Mouse (Mus musculus) WW6 (cell line): ENCODE data around the gene Gstk1.

Experiments
- DNase-seq: peaks from one replicate; pipeline ENCODE4 v3.0.0-alpha.2; 2013; ENCODE audit warnings: low read depth, low spot score

The Gstk1 gene

DNA sequence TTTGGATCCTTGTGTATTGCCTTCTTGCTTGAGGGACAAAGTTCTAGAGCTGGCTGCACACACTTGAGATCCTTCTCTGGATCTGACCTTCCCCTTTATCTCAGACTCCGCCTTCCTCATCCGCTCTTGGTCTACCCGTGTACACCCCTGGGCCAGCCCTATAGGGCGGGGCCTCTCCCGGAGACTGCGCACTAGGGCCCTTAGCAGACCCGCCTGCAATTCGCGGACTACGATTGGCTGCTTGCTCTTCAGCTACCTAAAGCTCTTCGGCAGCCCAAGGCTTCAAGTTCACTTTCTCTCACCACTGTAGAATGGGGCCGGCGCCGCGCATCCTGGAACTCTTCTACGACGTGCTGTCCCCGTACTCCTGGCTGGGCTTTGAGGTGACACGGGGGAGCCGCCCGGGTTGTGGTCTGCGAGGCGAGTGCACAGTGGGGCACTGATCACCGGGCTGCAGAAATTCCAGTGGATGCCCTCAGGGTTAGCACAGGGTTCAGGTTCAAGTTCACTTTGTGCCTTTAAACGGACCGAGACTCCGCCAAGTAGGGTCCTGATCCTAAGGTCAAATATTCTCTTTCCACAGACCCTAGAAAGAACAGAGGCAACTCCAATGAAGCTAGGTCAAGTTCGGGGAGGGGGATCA lies at the start of gene Gstk1:
TSS of gene Gstk1 (plus strand) at position 225 of the 643 bp plus-strand sequence.
- DNase-seq: peak; percentile 63

DNA sequence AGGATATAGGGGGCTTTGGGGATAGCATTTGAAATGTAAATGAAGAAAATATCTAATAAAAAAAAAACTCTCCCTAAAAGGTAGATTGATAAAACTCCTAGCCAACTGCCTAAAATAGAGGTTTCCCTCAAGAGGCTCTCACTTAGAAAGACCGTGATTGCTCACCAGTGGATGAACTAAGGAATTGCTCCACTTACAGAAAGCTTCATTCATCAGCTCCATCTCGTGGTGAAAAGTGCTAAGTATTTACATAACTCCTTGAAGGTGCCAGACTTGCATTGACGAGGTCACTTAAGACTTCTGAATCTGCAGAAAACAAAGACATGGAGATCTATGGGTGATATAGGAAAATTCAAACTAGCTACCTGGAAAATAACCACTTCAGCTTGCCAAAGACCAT lies 48.0 kb upstream of the Gstk1 start:
- DNase-seq: no peak

- DNase-seq: no peak
Measured at GRCm38 (mm10) chr6:42199498-42199897, 46.2 kb upstream of the Gstk1 start.

DNA sequence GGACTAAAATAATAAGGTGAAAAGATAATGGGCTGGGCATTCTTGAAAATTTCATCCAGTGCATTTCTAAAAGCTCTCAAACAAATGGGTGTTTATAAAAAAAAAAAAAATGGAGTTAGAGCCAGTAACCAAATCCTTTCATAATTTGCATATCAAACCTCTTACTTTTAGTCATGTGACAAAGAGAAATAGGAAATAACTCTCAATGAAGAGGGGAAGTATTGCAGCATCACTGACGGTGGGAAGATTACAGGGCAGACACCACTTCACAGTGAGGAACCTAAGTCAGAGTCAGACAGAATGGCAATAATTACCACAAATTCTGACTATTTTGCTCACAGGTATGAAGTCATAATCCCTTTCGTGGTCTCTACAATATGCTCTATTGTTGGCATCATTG lies 30.7 kb upstream of the Gstk1 start, which contains the start of gene Tas2r144:
TSS of gene Tas2r144 (plus strand) at position 301 of the 400 bp plus-strand sequence.
- DNase-seq: no peak

DNA sequence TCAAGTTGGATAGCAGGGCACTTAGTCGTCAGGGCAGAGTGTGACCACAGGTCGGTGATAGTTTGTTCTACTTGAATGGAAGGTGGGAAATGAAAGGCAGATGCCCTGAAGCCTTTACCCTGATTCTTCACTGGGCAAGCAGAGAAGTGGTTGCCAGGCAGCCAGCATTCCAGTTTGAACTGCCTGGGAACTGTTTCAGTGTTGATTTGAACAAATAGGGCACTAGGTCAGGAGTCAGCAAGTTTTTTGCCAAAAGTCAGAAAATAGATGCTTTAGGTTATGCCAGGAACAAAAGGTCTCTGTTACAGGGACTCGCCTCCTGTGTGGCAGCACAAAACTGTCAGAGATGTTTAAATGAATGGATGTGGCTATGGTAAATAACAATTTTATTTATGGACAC lies 23.4 kb upstream of the Gstk1 start:
- no peak for DNase-seq

DNA sequence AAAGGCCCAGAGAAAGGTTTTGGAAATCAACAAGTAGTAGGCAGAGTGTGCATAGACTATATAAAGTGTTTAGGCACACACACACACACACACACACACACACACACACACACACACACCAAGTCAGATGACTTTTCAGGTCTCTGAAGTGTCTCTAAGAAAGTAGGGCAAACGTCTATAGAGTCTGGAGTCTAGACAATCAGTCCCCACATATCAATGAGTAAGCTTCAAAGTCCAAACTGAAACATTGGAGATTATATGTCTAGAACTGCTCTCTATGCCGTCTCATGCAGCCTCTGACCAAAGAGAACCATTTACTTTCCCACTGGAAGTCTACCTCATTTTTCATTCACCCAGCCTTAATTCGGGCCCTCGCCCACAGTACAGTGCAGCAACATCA lies 20.7 kb upstream of the Gstk1 start:
- no peak for DNase-seq

- peak; percentile 24 for DNase-seq
Measured at GRCm38 (mm10) chr6:42227240-42228101, 18.3 kb upstream of the Gstk1 start.

DNA sequence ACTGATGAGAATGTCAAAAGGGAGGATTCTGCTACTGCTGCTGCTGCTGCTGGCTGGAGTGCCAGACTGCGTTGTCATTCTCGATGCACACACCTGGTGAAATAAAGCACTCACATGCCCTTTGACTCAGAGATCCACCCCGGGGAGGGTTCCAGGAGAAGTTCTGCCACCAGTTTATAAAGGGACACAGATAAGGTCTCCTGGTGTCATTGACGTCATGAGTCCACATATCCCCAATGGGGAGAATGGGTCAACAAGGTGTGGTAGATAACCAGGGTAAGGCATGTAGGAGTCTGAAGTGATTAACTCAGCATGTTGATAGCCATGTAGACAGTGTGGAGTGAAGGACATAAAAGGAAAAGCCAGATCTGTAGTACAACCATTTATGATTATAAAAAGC lies 16.1 kb upstream of the Gstk1 start:
- no peak for DNase-seq

GRCm38 (mm10) chr6:42231191-42231590 lies 14.5 kb upstream of the Gstk1 start:
- no peak for DNase-seq

- no peak for DNase-seq
Measured at GRCm38 (mm10) chr6:42237276-42237805, 8.4 kb upstream of the Gstk1 start.

DNA sequence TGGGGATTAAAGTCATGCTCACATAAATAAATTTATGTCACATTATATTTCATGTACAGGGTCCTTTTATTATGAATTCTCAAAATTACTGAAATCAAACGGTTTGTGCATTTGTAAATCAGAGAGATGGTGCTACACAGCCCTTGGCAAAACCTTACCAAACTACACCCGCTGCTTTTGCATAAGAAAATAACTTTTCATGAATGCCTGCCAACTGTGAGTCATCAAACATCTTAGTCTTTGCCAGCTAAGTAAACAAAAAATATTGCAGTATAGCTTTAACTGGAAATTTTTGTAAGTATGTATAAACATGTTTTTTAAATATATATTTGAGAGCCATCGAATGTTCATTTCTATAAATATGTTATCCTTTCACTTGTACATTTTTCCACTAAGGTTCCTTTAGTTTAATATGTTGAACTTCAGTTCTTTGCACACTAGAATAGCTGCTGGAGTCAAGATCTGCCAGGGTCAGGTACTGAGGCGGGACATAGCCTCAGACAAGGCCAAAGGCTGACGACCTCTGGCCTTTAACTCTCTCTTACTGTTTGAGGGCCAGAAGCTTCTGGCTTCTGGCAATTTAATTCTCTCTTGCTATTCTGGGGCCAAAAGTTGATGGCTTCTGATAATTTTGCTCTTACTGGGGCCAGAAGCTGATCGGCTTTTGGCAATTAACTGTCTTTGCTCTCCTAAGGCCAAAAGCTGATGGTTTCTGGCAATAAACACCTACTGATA lies 4.3 kb upstream of the Gstk1 start:
- no peak for DNase-seq

DNA sequence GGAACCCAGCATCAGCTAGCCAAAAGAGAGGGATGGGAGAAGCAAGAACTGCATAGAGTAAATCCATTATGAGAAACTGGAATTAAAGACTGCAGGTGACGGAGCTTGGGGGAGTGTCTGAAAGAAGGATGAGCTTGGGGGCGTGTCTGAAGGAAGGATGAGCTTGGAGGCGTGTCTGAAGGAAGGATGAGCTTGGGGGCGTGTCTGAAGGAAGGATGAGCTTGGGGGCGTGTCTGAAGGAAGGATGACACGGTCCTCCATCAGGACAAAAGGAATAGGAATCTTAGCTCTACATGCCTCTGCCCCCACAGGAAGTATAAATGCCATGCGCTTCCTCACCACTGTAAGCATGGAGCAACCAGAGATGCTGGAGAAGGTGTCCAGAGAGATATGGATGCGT lies 1.4 kb downstream of the Gstk1 start:
- no peak for DNase-seq

DNA sequence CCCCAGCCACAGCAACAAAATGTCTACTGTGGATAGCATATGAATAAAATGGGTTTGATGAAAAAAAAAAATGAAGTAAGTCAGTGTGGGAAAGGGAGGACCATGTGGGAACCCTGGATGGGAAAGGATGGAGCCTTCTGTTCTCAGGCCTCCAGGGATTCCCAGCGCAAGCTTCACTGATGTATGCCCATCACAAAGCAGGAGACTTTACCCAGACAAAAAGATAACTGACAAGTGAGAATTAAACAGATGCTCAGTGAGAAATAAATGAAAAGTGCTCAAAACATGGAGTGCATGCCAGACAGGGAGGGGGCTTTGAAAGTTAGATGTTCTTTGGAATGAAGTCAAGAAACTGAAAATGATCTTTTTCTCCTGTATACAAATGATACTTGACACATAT lies 2.2 kb downstream of the Gstk1 start:
- no peak for DNase-seq

DNA sequence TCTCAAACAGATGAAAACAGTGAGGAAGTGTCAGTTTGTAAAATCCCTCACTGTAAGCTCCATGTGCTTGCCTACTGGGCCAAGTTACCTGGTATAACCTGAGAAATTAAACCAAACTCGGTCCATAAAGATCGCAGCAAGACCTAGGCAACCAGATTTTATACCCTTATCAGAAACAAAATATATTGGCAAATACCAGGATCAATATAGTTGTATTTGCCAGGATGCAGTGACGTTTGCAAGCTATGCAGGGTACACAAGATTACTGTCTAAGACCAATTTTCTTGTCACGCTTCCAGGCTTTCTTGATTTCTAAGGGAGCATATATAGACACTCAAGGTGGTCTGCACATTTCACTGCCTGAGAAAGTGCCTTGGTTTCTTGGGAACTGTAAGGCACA lies 6.1 kb downstream of the Gstk1 start:
- no peak for DNase-seq

- DNase-seq: no peak
Measured at GRCm38 (mm10) chr6:42253103-42253502, 7.4 kb downstream of the Gstk1 start.

GRCm38 (mm10) chr6:42257303-42257863 lies 11.6 kb downstream of the Gstk1 start:
- no peak for DNase-seq

- DNase-seq: no peak
Measured at GRCm38 (mm10) chr6:42260430-42260829, 14.7 kb downstream of the Gstk1 start.

- DNase-seq: no peak
Measured at GRCm38 (mm10) chr6:42261524-42262170, 15.9 kb downstream of the Gstk1 start, which contains the start of gene Tmem139. Gene Tmem139 (plus strand): TSS chr6:42261970.

DNA sequence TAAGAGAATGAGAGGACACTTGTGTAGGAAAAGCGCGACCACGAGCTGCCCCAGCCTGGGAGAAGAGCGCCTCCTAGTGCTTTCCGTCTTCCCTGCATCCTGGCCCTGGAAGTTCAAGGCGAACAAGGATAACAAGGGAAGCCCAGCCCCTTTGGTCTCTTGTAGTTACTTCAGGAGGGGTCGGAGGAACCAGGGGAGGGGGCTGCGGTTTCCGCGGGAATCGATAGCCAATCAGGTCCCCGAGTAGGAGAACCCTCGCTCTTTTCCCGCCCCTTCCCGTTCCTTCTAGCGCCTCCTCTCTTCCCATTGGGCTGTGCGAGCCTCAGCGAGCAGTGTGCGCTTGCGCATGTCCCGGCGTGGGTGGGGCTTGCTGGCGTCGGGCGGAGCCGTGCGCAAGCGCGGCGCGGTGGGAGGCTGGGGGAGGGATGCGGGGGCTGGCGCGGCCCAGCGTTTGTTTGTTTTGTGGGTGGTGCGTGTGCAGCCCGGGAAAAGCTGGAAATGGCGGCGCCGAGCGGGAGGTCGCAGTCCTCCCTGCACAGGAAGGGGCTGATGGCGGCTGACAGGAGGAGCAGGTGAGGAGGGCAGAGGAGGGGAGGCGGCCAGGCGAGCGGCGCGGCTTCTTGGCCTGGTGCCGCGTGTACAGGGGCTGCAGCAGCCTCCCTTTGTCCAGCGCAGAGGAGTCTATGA lies 19.0 kb downstream of the Gstk1 start, which contains the start of gene Casp2:
TSS of gene Casp2 (plus strand) at position 360 of the 687 bp plus-strand sequence.
- peak; percentile 95 for DNase-seq
